Mouse (Mus musculus): ENCODE measurements around the gene Vmn1r15. TPM values are rescaled to one million over a fixed set of nuclear protein-coding genes. Genes with fewer than 3 reads are reported as not detected.

Vmn1r15 gene
- not detected for total RNA-seq (2021)
- long read RNA-seq, experiment 1 = 0 reads
- long read RNA-seq, experiment 2 = 0 reads

- DNase-seq (ENCODE audit: low spot score in 2 of 2) = no peak
These were observed at the start of gene Vmn1r15 for GRCm38 (mm10) chr6:57257652-57258051. Gene Vmn1r15 (plus strand): TSS chr6:57257952.

- no peak for DNase-seq (ENCODE audit: low spot score in 2 of 2)
These were observed 26.4 kb upstream of the Vmn1r15 start, which contains the start of gene Vmn1r14 for GRCm38 (mm10) chr6:57231386-57231785. Gene Vmn1r14 (plus strand): TSS chr6:57231686.

- no peak for DNase-seq (ENCODE audit: low spot score in 2 of 2)
These were observed 3.2 kb downstream of the Vmn1r15 start for GRCm38 (mm10) chr6:57260990-57261389.

GRCm38 (mm10) chr6:57271881-57272280 is 14.1 kb downstream of the Vmn1r15 start:
- DNase-seq (ENCODE audit: low spot score in 2 of 2) = no peak

- DNase-seq (ENCODE audit: low spot score in 2 of 2) = no peak
These were observed 14.8 kb downstream of the Vmn1r15 start for GRCm38 (mm10) chr6:57272517-57272916.

GRCm38 (mm10) chr6:57278952-57279351 is 21.2 kb downstream of the Vmn1r15 start:
- DNase-seq (ENCODE audit: low spot score in 2 of 2) = no peak

Other genes with a start within 250 kb of the Vmn1r15 start
- not detected for gene Vmn1r7, start 232.6 kb upstream of the Vmn1r15 start, total RNA-seq (2021)
- not detected for gene Vmn1r8, start 225.7 kb upstream of the Vmn1r15 start, total RNA-seq (2021)
- gene Vmn1r9, start 191.2 kb upstream of the Vmn1r15 start, total RNA-seq (2021) = not detected
- gene Vmn1r10, start 148.5 kb upstream of the Vmn1r15 start, total RNA-seq (2021) = not detected
- gene Vmn1r11, start 124.5 kb upstream of the Vmn1r15 start, total RNA-seq (2021) = not detected
- gene Vmn1r12, start 101.0 kb upstream of the Vmn1r15 start, total RNA-seq (2021) = not detected
- not detected for gene Vmn1r13, start 54.7 kb upstream of the Vmn1r15 start, total RNA-seq (2021)
- gene Vmn1r14, start 26.3 kb upstream of the Vmn1r15 start, total RNA-seq (2021) = not detected
- gene Vmn1r16, start 71.5 kb downstream of the Vmn1r15 start, total RNA-seq (2021) = not detected
- not detected for gene Vmn1r17, start 105.8 kb downstream of the Vmn1r15 start, total RNA-seq (2021)
- under 1 TPM in 1 of 2 experiments, not detected in 1; 0.03 TPM for gene Vmn1r18, start 137.8 kb downstream of the Vmn1r15 start, total RNA-seq (2021)
- gene Vmn1r19, start 145.8 kb downstream of the Vmn1r15 start, total RNA-seq (2021) = not detected
- not detected for gene Vmn1r20, start 171.0 kb downstream of the Vmn1r15 start, total RNA-seq (2021)